Mouse (Mus musculus) lung, adult 2 months (tissue): ENCODE measurements at regions not wholly inside any gene's neighbourhood (a gene's known extent, or its start where the extent isn't known, plus 50 kb on each side); places are given as distances from the start of the nearest gene placed in this dataset.

ENCODE experiments used
- DNase-seq: peaks from one replicate; pipeline ENCODE4 v3.0.0; 2022
- H3K4me1 ChIP-seq: fragments of 200-500 bp; 2 replicates; pipeline ENCODE4 v1.6.1; 2011; ENCODE audit warnings: low read length; ENCODE audit not compliant: control insufficient read depth, insufficient read depth
- H3K4me3 ChIP-seq: fragments of 200-500 bp; replicated peaks from 2 replicates; pipeline ENCODE3; 2011; ENCODE audit warnings: low read depth, mild to moderate bottlenecking, control low read depth, low read length; ENCODE audit errors: extremely low read depth
- CTCF ChIP-seq: fragments of 200-500 bp; IDR thresholded peaks from 2 replicates; pipeline ENCODE4 v1.5.1; 2011; ENCODE audit warnings: mild to moderate bottlenecking, low read length, control low read depth; ENCODE audit not compliant: insufficient read depth
- POLR2A ChIP-seq: fragments of 200-500 bp; IDR thresholded peaks from 2 replicates; pipeline ENCODE4 v1.6.1; 2011; ENCODE audit warnings: low read depth, mild to moderate bottlenecking, control low read depth, low read length, borderline replicate concordance; ENCODE audit errors: extremely low read depth
- WGBS: fragments of 180-500 bp; shearing (Covaris S2); methylation state at CpG from one replicate; pipeline ENCODE4 v1.1.7; 2018; 5-methylcytosine and 5-hydroxymethylcytosine counted together

GRCm38 (mm10) chr10:100685748-100686147 is 95.5 kb downstream of the 1700017N19Rik start:
- H3K4me3 ChIP-seq, result no peak overlapping the region
- TF ChIP-seq POLR2A, result no peak
- no peak for TF ChIP-seq CTCF
- no peaks in the 10 kb centered on the region for H3K4me1 ChIP-seq
- WGBS, result 62% methylated on average over 3 of the region's 3 CpGs
- no peak for DNase-seq

- TF ChIP-seq CTCF, result no peak
- no peak for TF ChIP-seq POLR2A
- DNase-seq, result no peak
- Histone ChIP-seq H3K4me3 (no peak overlapping the region), H3K4me1 (no peaks in the 10 kb centered on the region)
- WGBS, result 44% methylated on average over 2 of the region's 2 CpGs
Observed at GRCm38 (mm10) chr10:100695944-100696343, 105.7 kb downstream of the 1700017N19Rik start.

- H3K4me1 ChIP-seq, result no peaks in the 10 kb centered on the region
- no peak for DNase-seq
- no peak overlapping the region for H3K4me3 ChIP-seq
- TF ChIP-seq CTCF, result no peak
- TF ChIP-seq POLR2A, result no peak
- 80% methylated on average over 4 of the region's 4 CpGs for WGBS
Observed at GRCm38 (mm10) chr10:100699206-100699605, 108.9 kb downstream of the 1700017N19Rik start.

- WGBS, result 64% methylated on average over 10 of the region's 10 CpGs
- Histone ChIP-seq H3K4me1 (no peaks in the 10 kb centered on the region), H3K4me3 (no peak overlapping the region)
- TF ChIP-seq POLR2A (no peak), CTCF (no peak)
- DNase-seq, result no peak
Observed at GRCm38 (mm10) chr10:100700281-100701205, 110.3 kb downstream of the 1700017N19Rik start.

GRCm38 (mm10) chr10:100701938-100702337 is 111.7 kb downstream of the 1700017N19Rik start:
- H3K4me3 ChIP-seq, result no peak overlapping the region
- WGBS, result 71% methylated on average over 6 of the region's 6 CpGs
- no peaks in the 10 kb centered on the region for H3K4me1 ChIP-seq
- no peak for DNase-seq
- TF ChIP-seq CTCF, result no peak
- no peak for TF ChIP-seq POLR2A

- no peak for DNase-seq
- Histone ChIP-seq H3K4me3 (no peak overlapping the region), H3K4me1 (no peaks in the 10 kb centered on the region)
- 81% methylated on average over 7 of the region's 7 CpGs for WGBS
- TF ChIP-seq POLR2A, result no peak
- no peak for TF ChIP-seq CTCF
Observed at GRCm38 (mm10) chr10:100716084-100716667, 125.9 kb downstream of the 1700017N19Rik start.

- no peak for DNase-seq
- no peaks in the 10 kb centered on the region for H3K4me1 ChIP-seq
- whole genome bisulfite sequencing, result 40% methylated on average over 3 of the region's 3 CpGs
- no peak for TF ChIP-seq POLR2A
- no peak for TF ChIP-seq CTCF
- H3K4me3 ChIP-seq, result no peak overlapping the region
Observed at GRCm38 (mm10) chr10:100718574-100718973, 128.3 kb downstream of the 1700017N19Rik start.

GRCm38 (mm10) chr10:100741269-100741668 is 151.0 kb downstream of the 1700017N19Rik start:
- H3K4me3 ChIP-seq, result no peak overlapping the region
- WGBS, result 43% methylated on average over 8 of the region's 8 CpGs
- H3K4me1 ChIP-seq, result no peaks in the 10 kb centered on the region
- no peak for DNase-seq
- TF ChIP-seq CTCF (no peak), POLR2A (no peak)

GRCm38 (mm10) chr10:100742065-100742464 is 151.8 kb downstream of the 1700017N19Rik start:
- H3K4me3 ChIP-seq, result no peak overlapping the region
- H3K4me1 ChIP-seq, result no peaks in the 10 kb centered on the region
- TF ChIP-seq CTCF (peak; percentile 60), POLR2A (no peak)
- 5% methylated on average over 7 of the region's 7 CpGs for WGBS
- peak; percentile 7 for DNase-seq
